ENCODE assay signal across 8 mouse cellular contexts in genomic region chr8:106935899-106936477, GRCm38 (mm10). TPM values are rescaled to one million over a fixed set of nuclear protein-coding genes. Genes with fewer than 3 reads are reported as not detected.
DNase-seq lines count a peak whose midpoint lies in the region; ATAC-seq and TF ChIP-seq lines count a peak whose summit lies in the region.

No protein-coding gene starts in this region.

- peak overlapping the region; percentile 96 for H3K9ac ChIP-seq in heart, embryonic 13.5 days
- peak overlapping the region; percentile 84 for H3K9ac ChIP-seq in kidney, embryonic 16.5 days (replicated peaks; ENCODE audit: low read length)
- peak overlapping the region; percentile 82 for H3K9ac ChIP-seq in liver, postnatal 0 days (replicated peaks)
- peak overlapping the region; percentile 87 for H3K9ac ChIP-seq in neural tube, embryonic 13.5 days

- no peak for TF ChIP-seq CTCF in liver, postnatal 0 days (IDR thresholded peaks at IDR 0.05; ENCODE audit: low read depth)
- TF ChIP-seq CTCF in testis, adult 2 months (IDR thresholded peaks at IDR 0.05; ENCODE audit: control insufficient read depth, insufficient read depth, insufficient replicate concordance, low read depth, low read length), result no peak

- peaks cover 41% of the 10 kb centered on the region for H3K4me1 ChIP-seq in heart, embryonic 13.5 days
- peaks cover 36% of the 10 kb centered on the region for H3K4me1 ChIP-seq in kidney, embryonic 16.5 days (ENCODE audit: insufficient read depth, low read length)
- H3K4me1 ChIP-seq in liver, postnatal 0 days (ENCODE audit: insufficient read depth), result peaks cover 17% of the 10 kb centered on the region
- peaks cover 32% of the 10 kb centered on the region for H3K4me1 ChIP-seq in neural tube, embryonic 13.5 days (replicated peaks)
- peaks cover 19% of the 10 kb centered on the region for H3K4me1 ChIP-seq in testis, adult 2 months (ENCODE audit: control insufficient read depth, insufficient read depth, low read length)

- H3K27ac ChIP-seq in heart, embryonic 13.5 days (replicated peaks), result peak overlapping the region; percentile 91
- peak overlapping the region; percentile 88 for H3K27ac ChIP-seq in kidney, embryonic 16.5 days (ENCODE audit: low read length)
- peak overlapping the region; percentile 56 for H3K27ac ChIP-seq in liver, postnatal 0 days (ENCODE audit: low read depth)
- H3K27ac ChIP-seq in neural tube, embryonic 13.5 days (replicated peaks), result peak overlapping the region; percentile 93
- peak overlapping the region; percentile 93 for H3K27ac ChIP-seq in testis, adult 2 months (ENCODE audit: control insufficient read depth, insufficient read depth, low read depth, low read length)

- DNase-seq in 3T3-L1 (ENCODE audit: low read depth, low spot score), result peak; percentile 58
- DNase-seq in adrenal gland, adult (ENCODE audit: inconsistent age in 2 of 2, low spot score in 1 of 2), result peak; percentile 74 to 90
- DNase-seq in embryo, embryonic 11 days, result peak; percentile 73
- DNase-seq in liver, postnatal 0 days, result peak; percentile 59

- WGBS in heart, embryonic 13.5 days, result under 1% methylated on average over 70 of the region's 76 CpGs
- under 1% methylated on average over 61 of the region's 76 CpGs for whole genome bisulfite sequencing in kidney, embryonic 16.5 days
- under 1% methylated on average over 53 of the region's 76 CpGs for WGBS in liver, postnatal 0 days (ENCODE audit: insufficient replicate concordance)
- 0% methylated on average over 74 of the region's 76 CpGs for WGBS in neural tube, embryonic 13.5 days

- H3K36me3 ChIP-seq in heart, embryonic 13.5 days, result no peaks in the 10 kb centered on the region
- no peaks in the 10 kb centered on the region for H3K36me3 ChIP-seq in kidney, embryonic 16.5 days (ENCODE audit: insufficient read depth, low read length)
- H3K36me3 ChIP-seq in liver, postnatal 0 days (replicated peaks; ENCODE audit: insufficient read depth, low read length), result no peaks in the 10 kb centered on the region
- H3K36me3 ChIP-seq in neural tube, embryonic 13.5 days, result no peaks in the 10 kb centered on the region
- 0 out of 2 replicates have a peak, but pooled peaks cover 1% of the 10 kb centered on the region for H3K36me3 ChIP-seq in testis, adult 2 months (ENCODE audit: control insufficient read depth, insufficient read depth, low read length)

- H3K4me3 ChIP-seq in heart, embryonic 13.5 days, result peak overlapping the region; percentile 95
- peak overlapping the region; percentile 83 for H3K4me3 ChIP-seq in kidney, embryonic 16.5 days (ENCODE audit: low read length)
- H3K4me3 ChIP-seq in liver, postnatal 0 days (ENCODE audit: low read depth, low read length), result peak overlapping the region; percentile 73
- peak overlapping the region; percentile 75 for H3K4me3 ChIP-seq in neural tube, embryonic 13.5 days
- peak overlapping the region; percentile 85 for H3K4me3 ChIP-seq in testis, adult 2 months (ENCODE audit: control insufficient read depth, low read depth, low read length)

- TF ChIP-seq POLR2A in testis, adult 2 months (IDR thresholded peaks at IDR 0.05; ENCODE audit: control insufficient read depth, low read depth, low read length), result no peak

- TF ChIP-seq EP300 in liver, postnatal 0 days (IDR thresholded peaks at IDR 0.05; ENCODE audit: low read depth), result no peak

- no peaks in the 10 kb centered on the region for H3K27me3 ChIP-seq in heart, embryonic 13.5 days (replicated peaks)
- no peaks in the 10 kb centered on the region for H3K27me3 ChIP-seq in kidney, embryonic 16.5 days (ENCODE audit: insufficient read depth, low read length)
- H3K27me3 ChIP-seq in liver, postnatal 0 days (ENCODE audit: insufficient read depth, low read length), result peaks cover 15% of the 10 kb centered on the region; the same call in 1 of the 2 replicates
- H3K27me3 ChIP-seq in neural tube, embryonic 13.5 days, result peaks cover 61% of the 10 kb centered on the region
- H3K27me3 ChIP-seq in testis, adult 2 months (ENCODE audit: control insufficient read depth, insufficient read depth, low read length), result no peaks in the 10 kb centered on the region

- no peaks in the 10 kb centered on the region for H3K9me3 ChIP-seq in heart, embryonic 13.5 days
- H3K9me3 ChIP-seq in kidney, embryonic 16.5 days (ENCODE audit: low read length), result no peaks in the 10 kb centered on the region
- H3K9me3 ChIP-seq in liver, postnatal 0 days (ENCODE audit: low read length), result no peaks in the 10 kb centered on the region
- H3K9me3 ChIP-seq in neural tube, embryonic 13.5 days, result no peaks in the 10 kb centered on the region

- peak; percentile 65; the same call in 1 of the 2 replicates for ATAC-seq in heart, embryonic 13.5 days (ENCODE audit: extremely low read depth, insufficient number of reproducible peaks, low FRiP score, low TSS enrichment)
- ATAC-seq in kidney, embryonic 16.5 days (ENCODE audit: low FRiP score, low TSS enrichment), result peak; percentile 64
- peak; percentile 70 for ATAC-seq in liver, postnatal 0 days
- peak; percentile 78 for ATAC-seq in neural tube, embryonic 13.5 days (ENCODE audit: low read depth)

- peak overlapping the region; percentile 93 for H3K4me2 ChIP-seq in heart, embryonic 13.5 days
- H3K4me2 ChIP-seq in kidney, embryonic 16.5 days (replicated peaks; ENCODE audit: low read depth, low read length), result peak overlapping the region; percentile 87
- H3K4me2 ChIP-seq in liver, postnatal 0 days (ENCODE audit: low read depth, low read length), result peak overlapping the region; percentile 95
- H3K4me2 ChIP-seq in neural tube, embryonic 13.5 days, result peak overlapping the region; percentile 67

RNA-seq across cellular contexts. Expression of gene Sntb2, which starts 0.4 kb away (rescaled TPM):
- polyA plus RNA-seq in heart, embryonic 13.5 days (2015; fragmentation: Nextera tagmentation; extraction: Ambion mirVana), result 10.3 and 11.4 TPM in 2 replicates
- 12.2 and 15.9 TPM in 2 replicates for polyA plus RNA-seq in kidney, embryonic 16.5 days (2015; fragmentation: Nextera tagmentation; extraction: Ambion mirVana)
- 1.8 and 1.9 TPM in 2 replicates for polyA plus RNA-seq in liver, postnatal 0 days (2015; fragmentation: Nextera tagmentation; extraction: Ambion mirVana)
- polyA plus RNA-seq in neural tube, embryonic 13.5 days (2015; fragmentation: Nextera tagmentation; extraction: Ambion mirVana), result 7.1 and 8.0 TPM in 2 replicates
- 13.4 and 14.4 TPM in 2 replicates for polyA plus RNA-seq in testis, adult 2 months (2012; rRNA removed)

RNA-seq across cellular contexts. Expression of gene Utp4, which starts 42.6 kb away (rescaled TPM):
- polyA plus RNA-seq in heart, embryonic 13.5 days (2015; fragmentation: Nextera tagmentation; extraction: Ambion mirVana), result 43.6 and 47.1 TPM in 2 replicates
- 84.3 and 91.4 TPM in 2 replicates for polyA plus RNA-seq in kidney, embryonic 16.5 days (2015; fragmentation: Nextera tagmentation; extraction: Ambion mirVana)
- 20.7 and 22.4 TPM in 2 replicates for polyA plus RNA-seq in liver, postnatal 0 days (2015; fragmentation: Nextera tagmentation; extraction: Ambion mirVana)
- polyA plus RNA-seq in neural tube, embryonic 13.5 days (2015; fragmentation: Nextera tagmentation; extraction: Ambion mirVana), result 42.2 and 46.9 TPM in 2 replicates
- polyA plus RNA-seq in testis, adult 2 months (2012; rRNA removed), result 26.1 and 27.4 TPM in 2 replicates

Comparison
In these comparisons a context has a peak if more than half of its experiments do, and no peak if none do; other contexts are left out.
1. Peak in every context shown above with its lines: DNase-seq, ATAC-seq, H3K4me3 ChIP-seq and H3K27ac ChIP-seq.